8 mouse cellular contexts compared by ENCODE assay signal in the genomic region with DNA sequence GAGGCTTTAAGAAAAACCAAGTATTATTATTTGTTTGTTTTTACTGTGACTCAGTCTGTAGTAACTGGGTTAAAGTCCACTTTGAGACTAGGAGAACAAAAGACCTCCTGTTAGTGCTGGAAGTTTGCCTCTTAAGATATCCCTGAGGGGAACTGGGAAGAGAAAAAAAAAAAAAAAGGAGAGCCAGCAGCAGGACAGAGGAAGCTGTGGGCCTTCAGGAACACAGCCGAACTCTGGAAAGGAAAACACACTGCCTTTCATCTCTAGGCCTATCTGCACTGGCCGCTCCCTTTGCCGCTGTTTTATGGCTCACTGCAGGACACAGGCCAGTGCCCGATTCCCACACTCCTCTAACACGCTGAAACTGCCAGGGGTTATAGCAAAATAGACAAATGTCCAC.
A peak's percentile ranks its signal among the peaks of the same experiment; 100 is the strongest.
DNase-seq lines count a peak whose midpoint lies in the region; ATAC-seq and TF ChIP-seq lines count a peak whose summit lies in the region.

No protein-coding gene starts in this region.

- no peaks in the 10 kb centered on the region for H3K9me3 ChIP-seq in heart, postnatal 0 days (replicated peaks; ENCODE audit: control insufficient read depth, low read length)

- no peak overlapping the region for H3K4me2 ChIP-seq in heart, postnatal 0 days (ENCODE audit: low read depth, low read length)

- no peaks in the 10 kb centered on the region for H3K27me3 ChIP-seq in testis, adult 2 months (ENCODE audit: control insufficient read depth, insufficient read depth, low read length)
- H3K27me3 ChIP-seq in heart, postnatal 0 days (ENCODE audit: control insufficient read depth, insufficient read depth, low read length): no peaks in the 10 kb centered on the region

- TF ChIP-seq POLR2A in testis, adult 2 months (IDR thresholded peaks at IDR 0.05; ENCODE audit: control insufficient read depth, low read depth, low read length): no peak

- H3K27ac ChIP-seq in testis, adult 2 months (ENCODE audit: control insufficient read depth, insufficient read depth, low read depth, low read length): peak overlapping the region; percentile 32
- peak overlapping the region; percentile 84 for H3K27ac ChIP-seq in heart, postnatal 0 days (ENCODE audit: low read depth)

- no peak for TF ChIP-seq EP300 in heart, postnatal 0 days (IDR thresholded peaks at IDR 0.05; ENCODE audit: low read depth)

- no peaks in the 10 kb centered on the region for H3K36me3 ChIP-seq in testis, adult 2 months (ENCODE audit: control insufficient read depth, insufficient read depth, low read length)
- no peaks in the 10 kb centered on the region for H3K36me3 ChIP-seq in heart, postnatal 0 days (replicated peaks; ENCODE audit: control insufficient read depth, insufficient read depth, low read length)

- peak overlapping the region; percentile 56 for H3K4me3 ChIP-seq in testis, adult 2 months (ENCODE audit: control insufficient read depth, low read depth, low read length)
- no peak overlapping the region for H3K4me3 ChIP-seq in heart, postnatal 0 days (ENCODE audit: low read depth, low read length)

- no peak for DNase-seq in testis, postnatal 14 days (ENCODE audit: low spot score)
- peak; percentile 74 for DNase-seq in heart, postnatal 0 days (ENCODE audit: low spot score)
- peak; percentile 58 for DNase-seq in large intestine, adult 2 months (ENCODE audit: low read depth, low spot score)
- no peak for DNase-seq in T-cell, adult 2 months (ENCODE audit: low spot score)
- no peak for DNase-seq in cerebellum, postnatal 25 days

- no peak overlapping the region for H3K9ac ChIP-seq in heart, postnatal 0 days (replicated peaks; ENCODE audit: low read depth, low read length)

- no peaks in the 10 kb centered on the region; the same call in 1 of the 2 replicates for H3K4me1 ChIP-seq in testis, adult 2 months (ENCODE audit: control insufficient read depth, insufficient read depth, low read length)
- peaks cover 24% of the 10 kb centered on the region for H3K4me1 ChIP-seq in heart, postnatal 0 days (ENCODE audit: control insufficient read depth, insufficient read depth)

- TF ChIP-seq CTCF in testis, adult 2 months (IDR thresholded peaks at IDR 0.05; ENCODE audit: control insufficient read depth, insufficient read depth, insufficient replicate concordance, low read depth, low read length): no peak
- no peak for TF ChIP-seq CTCF in heart, postnatal 0 days (IDR thresholded peaks at IDR 0.05; ENCODE audit: low read depth)

- WGBS in heart, postnatal 0 days: 52% methylated on average over 5 of the region's 5 CpGs
- WGBS in large intestine, adult 2 months: 17% methylated on average over 5 of the region's 5 CpGs

- ATAC-seq in heart, postnatal 0 days (ENCODE audit: insufficient read depth, low read depth): peak; percentile 82
- no peak for ATAC-seq in CD4-positive, CD25-positive, alpha-beta regulatory T cell, adult 4 months
- ATAC-seq in cerebellum, adult (ENCODE audit: insufficient number of reproducible peaks, low FRiP score, low TSS enrichment): no peak

Comparison
In these comparisons a context has a peak if more than half of its experiments do, and no peak if none do; other contexts are left out.
1. DNase-seq: peak in heart, postnatal 0 days (single experiment) and large intestine, adult 2 months (single experiment); none in testis, postnatal 14 days (single experiment), T-cell, adult 2 months (single experiment) and cerebellum, postnatal 25 days (0 of 2).